Mouse (Mus musculus): Measurements from ENCODE around the gene Zfp341.

Gene Zfp341

GRCm38 (mm10) chr2:154678995-154679394 is 65.9 kb downstream of the Zfp341 start:
- no peak for DNase-seq

DNA sequence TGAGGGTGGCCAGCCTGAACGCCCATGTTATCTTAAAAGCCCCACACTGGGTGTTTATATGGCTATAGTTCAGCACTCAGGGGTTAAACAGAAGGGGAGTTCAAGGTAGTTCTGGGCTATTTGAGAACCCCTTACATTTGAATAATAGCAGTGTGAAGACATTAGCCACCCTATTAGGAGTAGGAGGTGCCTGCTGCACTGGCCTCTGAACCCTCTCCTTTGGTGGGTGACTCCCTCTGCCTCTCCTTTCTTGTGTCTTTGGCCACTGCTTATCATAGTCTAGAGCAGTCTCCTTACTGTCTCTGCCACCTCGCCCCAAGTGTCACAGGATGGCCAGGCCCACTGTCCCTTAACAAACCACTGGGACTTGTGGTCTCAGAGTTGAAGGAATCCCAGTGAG is 67.2 kb downstream of the Zfp341 start:
- DNase-seq: no peak

DNA sequence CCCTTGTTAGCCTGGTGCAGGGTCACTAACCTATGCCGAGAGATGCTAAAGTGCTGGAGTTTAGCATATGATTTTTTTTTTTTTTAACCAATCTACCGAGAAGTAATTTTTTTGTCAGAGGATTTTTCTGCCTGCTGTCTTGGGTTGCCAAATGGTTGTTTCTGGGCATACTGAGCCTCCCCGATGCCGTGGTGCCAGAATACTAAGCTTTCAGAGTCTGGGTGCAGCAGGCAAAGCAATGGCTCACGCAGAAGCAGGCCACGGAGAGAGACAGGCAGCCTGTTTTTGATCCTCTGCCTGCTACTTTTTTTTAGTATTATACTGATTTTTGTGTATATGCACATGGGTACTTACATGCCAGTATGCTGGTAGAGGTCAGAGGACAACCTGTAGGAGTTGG is 67.8 kb downstream of the Zfp341 start:
- no peak for DNase-seq

- no peak for DNase-seq
These were observed 69.6 kb downstream of the Zfp341 start for GRCm38 (mm10) chr2:154682712-154683111.

DNA sequence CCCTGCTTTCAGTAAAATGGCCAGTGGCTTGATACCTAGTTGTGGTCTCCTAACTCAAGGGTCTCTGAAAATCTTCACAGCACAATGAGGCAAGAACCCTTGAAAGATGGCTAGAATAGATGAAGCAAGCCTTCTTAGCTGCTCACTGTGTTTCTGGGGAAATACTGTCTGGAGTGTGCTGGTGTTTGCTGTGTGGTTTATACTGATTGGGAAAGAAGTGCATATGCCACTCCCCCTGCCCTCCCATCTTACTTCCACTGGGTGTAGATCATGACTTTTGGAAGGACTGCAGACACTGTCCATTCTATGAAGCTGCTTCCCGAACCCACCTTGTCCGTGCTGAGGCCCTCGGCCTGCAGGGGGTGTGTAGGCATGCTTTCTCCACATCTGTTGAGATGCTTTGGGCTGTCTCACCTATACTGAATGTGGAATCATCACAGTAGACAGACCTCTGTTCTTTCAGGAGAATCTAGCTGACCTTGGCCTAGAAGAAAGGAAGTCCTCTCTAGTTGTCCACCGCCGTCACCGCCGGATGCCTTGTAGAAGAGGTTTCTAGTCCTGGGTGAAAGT is 71.9 kb downstream of the Zfp341 start:
- DNase-seq: no peak

GRCm38 (mm10) chr2:154685772-154686171 is 72.7 kb downstream of the Zfp341 start:
- no peak for DNase-seq

DNA sequence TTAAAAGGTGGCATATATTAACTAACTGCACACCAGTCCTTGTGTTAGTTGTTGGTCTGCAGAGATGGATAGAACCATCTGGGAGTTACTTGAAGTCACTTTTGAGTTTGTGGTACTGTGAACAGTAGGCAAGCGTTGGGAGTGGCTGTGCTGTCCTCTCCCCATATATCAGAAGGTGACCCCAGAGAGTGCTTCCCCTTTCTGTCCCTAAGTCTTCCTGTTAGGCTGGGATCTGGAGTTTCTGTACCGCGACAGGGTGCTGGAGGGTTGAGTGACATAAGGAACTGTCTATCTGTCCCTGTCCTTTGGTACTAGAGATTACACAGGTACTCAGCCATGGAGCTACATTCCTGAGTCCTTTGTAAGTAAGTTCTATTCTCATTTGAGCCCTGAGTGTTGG is 73.7 kb downstream of the Zfp341 start:
- no peak for DNase-seq

- no peak for DNase-seq
These were observed 76.3 kb downstream of the Zfp341 start for GRCm38 (mm10) chr2:154689391-154689790.

DNA sequence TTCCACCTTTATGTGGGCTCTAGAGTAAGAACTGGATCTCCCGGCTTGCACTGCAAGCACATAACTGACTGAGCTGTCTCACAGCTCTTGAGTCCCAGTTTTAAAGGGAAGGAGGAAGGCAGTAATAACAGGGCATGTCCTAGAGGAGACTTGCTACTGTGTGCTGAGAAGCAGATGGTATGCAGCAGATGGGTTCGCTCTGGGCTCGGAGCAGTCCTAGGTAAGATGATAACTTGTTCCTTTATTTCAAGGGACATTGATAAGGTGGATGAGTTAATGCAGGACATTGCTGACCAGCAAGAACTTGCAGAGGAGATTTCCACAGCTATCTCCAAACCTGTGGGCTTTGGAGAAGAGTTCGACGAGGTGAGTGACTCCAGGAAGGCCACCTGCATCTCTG is 77.9 kb downstream of the Zfp341 start:
- DNase-seq: no peak

DNA sequence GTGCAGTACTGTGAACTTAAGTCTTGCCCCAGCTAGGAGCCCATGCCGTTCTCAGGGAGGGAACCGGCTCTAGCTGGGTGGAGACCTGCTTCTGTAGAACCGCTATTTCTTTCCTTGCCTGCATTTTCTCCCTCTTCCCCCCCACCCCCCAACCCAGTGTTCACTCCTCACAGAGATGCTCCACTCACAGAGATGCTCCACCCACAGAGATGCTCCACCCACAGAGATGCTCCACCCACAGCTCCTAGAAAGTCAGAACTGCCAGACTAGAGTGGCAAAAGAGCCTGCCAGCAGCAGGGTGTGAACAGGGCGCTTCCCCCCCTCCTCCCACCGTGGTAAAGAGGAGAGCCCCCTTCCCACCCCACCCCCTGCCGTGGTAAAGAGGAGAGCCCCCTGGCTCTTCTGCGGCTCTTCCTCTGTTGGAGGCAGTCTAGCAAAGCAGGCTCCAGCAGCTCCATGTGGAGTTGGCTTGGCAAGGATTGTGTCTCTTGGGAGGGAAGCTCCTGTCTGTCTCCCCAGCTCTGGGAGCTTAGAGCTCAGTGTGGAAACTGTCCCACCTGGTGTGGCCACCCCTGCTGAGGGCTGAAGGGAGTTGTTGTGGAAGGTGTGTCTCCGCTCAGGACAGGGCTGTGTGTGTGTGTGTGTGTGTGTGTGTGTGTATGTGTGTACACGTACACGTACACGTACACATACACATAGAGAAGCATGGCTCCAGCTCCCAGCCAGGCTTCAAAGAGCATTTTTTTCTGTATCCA is 80.3 kb downstream of the Zfp341 start:
- no peak for DNase-seq

- no peak for DNase-seq
These were observed 80.8 kb downstream of the Zfp341 start for GRCm38 (mm10) chr2:154693941-154694256.

DNA sequence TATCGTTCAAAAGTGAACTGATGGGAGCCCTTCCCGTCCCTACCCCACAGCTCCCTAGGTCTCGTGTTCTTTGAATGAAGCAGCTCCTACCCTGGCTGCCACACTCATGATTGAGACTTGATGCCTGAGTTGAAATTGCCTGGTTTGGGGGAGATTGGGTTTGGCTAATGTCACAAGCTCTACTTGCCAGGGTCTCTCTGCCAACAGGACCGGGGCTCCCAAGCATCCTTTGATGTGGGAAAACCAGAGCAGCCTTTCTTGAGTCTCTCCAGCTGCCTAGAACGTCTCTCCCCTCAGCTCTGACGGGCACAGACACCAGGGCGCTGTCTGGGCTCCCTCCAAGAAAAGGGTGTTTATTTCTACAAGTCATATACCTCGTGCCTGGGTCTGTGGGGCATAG is 82.6 kb downstream of the Zfp341 start:
- no peak for DNase-seq
